Mouse (Mus musculus) liver, embryonic 14.5 days (tissue): ENCODE data around the gene Inpp4a.

Experiments used
- CTCF ChIP-seq: IDR thresholded peaks from 2 replicates; pipeline ENCODE4 v1.5.1; 2016; ENCODE audit warnings: antibody characterized with exemption, low read depth, control low read depth
- EP300 ChIP-seq: IDR thresholded peaks from 2 replicates; pipeline ENCODE4 v1.6.1; 2016; ENCODE audit warnings: antibody characterized with exemption, low read depth

GRCm38 (mm10) chr1:37457546-37457945 lies 157.9 kb downstream of the Inpp4a start:
- TF ChIP-seq CTCF (no peak), EP300 (no peak)
